Mouse (Mus musculus) midbrain, postnatal 0 days (tissue): ENCODE data around the gene Dgkh. TPM values are rescaled to one million over a fixed set of nuclear protein-coding genes. Genes with fewer than 3 reads are reported as not detected.
A peak's percentile ranks its signal among the peaks of the same experiment; 100 is the strongest.

Source experiments
- ATAC-seq: fragments of 200-750 bp; cut with Nextera tagmentation; 2 replicates; pipeline ENCODE4 v1.8.0; 2017; ENCODE audit warnings: moderate number of reproducible peaks, mild to moderate bottlenecking, moderate TSS enrichment, moderate library complexity; ENCODE audit not compliant: low FRiP score
- DNase-seq: peaks from one replicate; pipeline ENCODE4 v3.0.0-alpha.2; 2015; ENCODE audit warnings: low spot score
- H3K27ac ChIP-seq: fragments of 300-500 bp; sonication (generic); 2 replicates; pipeline ENCODE4 v1.5.1; 2014; ENCODE audit warnings: low read depth, mild to moderate bottlenecking, low read length, mixed read lengths
- H3K27me3 ChIP-seq: fragments of 300-500 bp; sonication (generic); 2 replicates; pipeline ENCODE4 v1.6.1; 2014; ENCODE audit warnings: low read length, control low read depth, mixed read lengths; ENCODE audit not compliant: insufficient read depth
- H3K36me3 ChIP-seq: fragments of 300-500 bp; sonication (generic); 2 replicates; pipeline ENCODE4 v1.6.1; 2014; ENCODE audit warnings: low read length, control low read depth, mixed read lengths; ENCODE audit not compliant: insufficient read depth
- H3K4me1 ChIP-seq: fragments of 300-500 bp; sonication (generic); 2 replicates; pipeline ENCODE4 v1.6.1; 2014; ENCODE audit warnings: mild to moderate bottlenecking, control low read depth, antibody characterized with exemption, low read length, mixed read lengths; ENCODE audit not compliant: insufficient read depth
- H3K4me2 ChIP-seq: fragments of 300-500 bp; sonication (generic); 2 replicates; pipeline ENCODE4 v1.6.1; 2014; ENCODE audit warnings: low read depth, mild to moderate bottlenecking, low read length, mixed read lengths; ENCODE audit not compliant: poor library complexity, severe bottlenecking
- H3K4me3 ChIP-seq: fragments of 300-500 bp; sonication (generic); 2 replicates; pipeline ENCODE4 v1.5.1; 2014; ENCODE audit warnings: low read depth, mild to moderate bottlenecking, low read length, moderate library complexity
- H3K9ac ChIP-seq: fragments of 300-500 bp; sonication (generic); replicated peaks from 2 replicates; pipeline ENCODE4 v1.6.1; 2014; ENCODE audit warnings: mild to moderate bottlenecking, low read length, moderate library complexity, mixed read lengths; ENCODE audit not compliant: poor library complexity, severe bottlenecking
- H3K9me3 ChIP-seq: fragments of 300-500 bp; sonication (generic); 2 replicates; pipeline ENCODE4 v1.6.1; 2016; ENCODE audit warnings: low read length, control low read depth
- CTCF ChIP-seq: IDR thresholded peaks from 2 replicates; pipeline ENCODE4 v1.5.1; 2016; ENCODE audit warnings: antibody characterized with exemption, mild to moderate bottlenecking
- WGBS: fragments of 180-500 bp; shearing (Covaris S2); extraction: QIAGEN DNeasy Blood & Tissue Kit; methylation state at CpG from one replicate; pipeline ENCODE4 v1.1.7; 2014; 5-methylcytosine and 5-hydroxymethylcytosine counted together
- polyA plus RNA-seq: library from polyadenylated mRNA; unstranded; fragments of >200 nt; fragmentation: Nextera tagmentation; extraction: Ambion mirVana; gene quantifications from 2 replicates; pipeline ENCODE4 v1.2.1, GENCODE M21; 2015
- total RNA-seq: library from RNA; depleted of rRNA; stranded (reverse); fragments of >200 nt; gene quantifications from 2 replicates; pipeline ENCODE4 v1.2.3, GENCODE M21; 2014

Gene Dgkh
- total and polyA plus RNA-seq, 2 experiments from 2014 or later: 2.8 to 15.3 TPM

GRCm38 (mm10) chr14:78668291-78668690 is 64.3 kb downstream of the Dgkh start:
- WGBS: 18% methylated on average over 6 of the region's 6 CpGs

DNA sequence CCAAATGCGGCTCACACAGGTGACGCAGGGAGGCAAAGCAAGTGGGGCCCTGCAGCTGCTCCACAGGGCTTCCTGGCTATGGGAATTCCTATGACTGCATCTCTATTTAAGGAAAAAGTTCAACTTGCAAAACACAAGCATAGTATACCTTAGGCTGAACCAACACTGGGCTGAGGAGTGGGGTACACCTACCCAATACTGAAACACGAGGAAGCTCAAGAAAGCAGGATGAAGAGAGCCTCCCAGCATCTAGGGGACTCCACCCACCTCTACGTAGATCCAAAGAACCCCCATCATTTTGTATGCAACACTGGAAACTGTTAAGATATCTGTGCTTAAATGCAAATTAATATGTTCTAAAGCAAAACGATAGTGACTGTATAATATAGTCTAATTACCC is 64.8 kb downstream of the Dgkh start:
- H3K4me1 ChIP-seq: no peaks in the 10 kb centered on the region
- WGBS: 62% methylated on average over 5 of the region's 5 CpGs
- no peak overlapping the region for H3K9ac ChIP-seq
- no peak overlapping the region for H3K4me2 ChIP-seq
- H3K27me3 ChIP-seq: no peaks in the 10 kb centered on the region
- H3K27ac ChIP-seq: no peak overlapping the region
- H3K4me3 ChIP-seq: no peak overlapping the region
- DNase-seq: no peak
- ATAC-seq: no peak
- no peaks in the 10 kb centered on the region for H3K9me3 ChIP-seq
- H3K36me3 ChIP-seq: no peaks in the 10 kb centered on the region
- no peak for TF ChIP-seq CTCF

More at GRCm38 (mm10) chr14:78668291-78668690, 64.3 kb downstream of the Dgkh start:
- DNase-seq (peak; percentile 92), ATAC-seq (0 out of 2 replicates have a peak, but pooled peaks have one; percentile 47)
- H3K9ac ChIP-seq: no peak overlapping the region
- H3K27ac ChIP-seq: no peak overlapping the region
- H3K4me3 ChIP-seq: no peak overlapping the region
- H3K4me2 ChIP-seq: no peak overlapping the region
- no peaks in the 10 kb centered on the region for H3K27me3 ChIP-seq
- H3K9me3 ChIP-seq: no peaks in the 10 kb centered on the region
- no peaks in the 10 kb centered on the region for H3K36me3 ChIP-seq
- no peaks in the 10 kb centered on the region for H3K4me1 ChIP-seq
- peak; percentile 99 for TF ChIP-seq CTCF

- 82% methylated on average over 5 of the region's 5 CpGs for WGBS
- no peak for DNase-seq
- no peak for TF ChIP-seq CTCF
Observed at GRCm38 (mm10) chr14:78662641-78663040, 69.9 kb downstream of the Dgkh start.

GRCm38 (mm10) chr14:78661462-78661861 is 71.1 kb downstream of the Dgkh start:
- H3K4me3 ChIP-seq: no peak overlapping the region
- H3K27ac ChIP-seq: no peak overlapping the region
- no peaks in the 10 kb centered on the region for H3K27me3 ChIP-seq
- no peak overlapping the region for H3K4me2 ChIP-seq
- no peaks in the 10 kb centered on the region for H3K36me3 ChIP-seq
- WGBS: 92% methylated on average over 14 of the region's 14 CpGs
- DNase-seq: no peak
- no peaks in the 10 kb centered on the region for H3K4me1 ChIP-seq
- H3K9ac ChIP-seq: no peak overlapping the region
- no peak for ATAC-seq
- 0 out of 2 replicates have a peak, but pooled peaks cover 8% of the 10 kb centered on the region for H3K9me3 ChIP-seq
- TF ChIP-seq CTCF: no peak

More at GRCm38 (mm10) chr14:78662641-78663040, 69.9 kb downstream of the Dgkh start:
- Histone ChIP-seq H3K27ac (no peak overlapping the region), H3K4me2 (no peak overlapping the region), H3K27me3 (no peaks in the 10 kb centered on the region), H3K9me3 (0 out of 2 replicates have a peak, but pooled peaks cover 8% of the 10 kb centered on the region), H3K4me3 (no peak overlapping the region), H3K4me1 (no peaks in the 10 kb centered on the region), H3K9ac (no peak overlapping the region), H3K36me3 (no peaks in the 10 kb centered on the region)
- ATAC-seq: no peak

GRCm38 (mm10) chr14:78658697-78659096 is 73.9 kb downstream of the Dgkh start:
- no peak overlapping the region for H3K27ac ChIP-seq
- 99% methylated on average over 6 of the region's 6 CpGs for WGBS

DNA sequence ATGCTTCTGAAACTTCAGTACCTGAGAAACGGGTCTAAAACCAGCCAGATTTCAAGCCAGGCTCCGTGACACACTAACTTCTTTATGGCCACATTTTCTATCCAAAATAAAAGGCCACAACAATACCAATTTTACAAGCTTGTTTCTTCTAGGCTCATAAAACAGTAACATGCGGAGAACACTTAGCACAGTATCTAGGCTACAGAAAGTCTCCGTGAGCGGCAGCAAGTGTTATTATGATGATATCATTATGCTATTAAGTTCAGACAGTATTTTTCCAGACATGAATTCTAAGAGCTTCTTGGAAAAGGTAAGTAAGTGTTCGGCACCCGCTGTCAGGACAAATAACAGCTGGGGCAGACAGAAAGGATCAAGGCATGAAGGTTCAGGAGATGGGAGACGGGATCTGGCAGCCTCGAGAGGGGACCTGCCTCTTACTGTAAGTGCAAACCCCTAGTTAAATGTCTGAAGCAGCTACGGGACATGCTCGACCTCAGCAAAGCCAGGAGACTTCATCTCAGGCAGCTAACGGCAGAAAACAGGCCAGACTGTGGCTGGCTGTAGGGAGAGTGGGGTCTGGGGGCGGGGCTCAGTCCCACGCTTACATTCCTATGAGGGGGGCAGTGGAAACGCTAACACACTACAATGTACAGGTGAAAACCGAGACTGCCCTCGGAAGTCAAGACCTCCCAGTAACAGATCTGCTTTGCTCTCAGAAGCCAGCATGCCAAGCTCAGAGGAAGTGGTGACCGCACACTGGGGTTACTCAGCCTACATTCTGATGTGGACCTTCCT is 75.5 kb downstream of the Dgkh start:
- Histone ChIP-seq H3K27ac (no peak overlapping the region), H3K4me1 (no peaks in the 10 kb centered on the region), H3K36me3 (no peaks in the 10 kb centered on the region), H3K4me2 (no peak overlapping the region), H3K9ac (no peak overlapping the region), H3K4me3 (no peak overlapping the region), H3K27me3 (no peaks in the 10 kb centered on the region), H3K9me3 (0 out of 2 replicates have a peak, but pooled peaks cover 8% of the 10 kb centered on the region)
- no peak for ATAC-seq
- no peak for TF ChIP-seq CTCF
- WGBS: 88% methylated on average over 18 of the region's 18 CpGs
- DNase-seq: no peak

More at GRCm38 (mm10) chr14:78658697-78659096, 73.9 kb downstream of the Dgkh start:
- no peak overlapping the region for H3K9ac ChIP-seq
- no peaks in the 10 kb centered on the region for H3K36me3 ChIP-seq
- H3K27me3 ChIP-seq: no peaks in the 10 kb centered on the region
- no peaks in the 10 kb centered on the region for H3K4me1 ChIP-seq
- TF ChIP-seq CTCF: no peak
- DNase-seq (no peak), ATAC-seq (no peak)
- H3K9me3 ChIP-seq: 0 out of 2 replicates have a peak, but pooled peaks cover 8% of the 10 kb centered on the region
- H3K4me2 ChIP-seq: no peak overlapping the region
- H3K4me3 ChIP-seq: no peak overlapping the region
